Mouse (Mus musculus): ENCODE measurements around the gene Kctd20.

GRCm38 (mm10) chr17:28904546-28905376 lies 47.0 kb upstream of the Kctd20 start:
- TF ChIP-seq CTCF (IDR thresholded peaks at IDR 0.05; ENCODE audit: low read depth, low read length) (peak; percentile 81), POLR2A (IDR thresholded peaks at IDR 0.05; ENCODE audit: insufficient read depth, low read length) (no peak)

Measured in ES-Bruce4 (cell line).